23 mouse cellular contexts compared by ENCODE assay signal in genomic region chr11:97284854-97285253, GRCm38 (mm10). TPM values are rescaled to one million over a fixed set of nuclear protein-coding genes. Genes with fewer than 3 reads are reported as not detected.
DNase-seq lines count a peak whose midpoint lies in the region; ATAC-seq and TF ChIP-seq lines count a peak whose summit lies in the region.
"Had no signal": no experiment of that assay in that cellular context is flagged by ENCODE, and none has a peak within 500 bp of the region (broad histone marks: within the 10 kb centered on the region; RNA-seq: fewer than 3 reads in every experiment).

No protein-coding gene starts in this region.

- H3K27ac ChIP-seq in liver, postnatal 0 days (ENCODE audit: low read depth), result 0 out of 2 replicates have a peak overlapping the region, but pooled peaks have one; percentile 11
- H3K27ac ChIP-seq in liver, embryonic 12.5 days, result no peak overlapping the region
- H3K27ac ChIP-seq in forebrain, embryonic 11.5 days (ENCODE audit: low read depth, low read length), result no peak overlapping the region
- H3K27ac ChIP-seq: embryonic facial prominence, embryonic 10.5 days; embryonic facial prominence, embryonic 12.5 days; forebrain, embryonic 12.5 days had no signal

- H3K9ac ChIP-seq in liver, postnatal 0 days (replicated peaks), result no peak overlapping the region
- no peak overlapping the region for H3K9ac ChIP-seq in liver, embryonic 12.5 days
- H3K9ac ChIP-seq in forebrain, embryonic 11.5 days (ENCODE audit: low read length), result no peak overlapping the region
- H3K9ac ChIP-seq: embryonic facial prominence, embryonic 12.5 days; forebrain, embryonic 12.5 days had no signal

- no peak overlapping the region for H3K4me3 ChIP-seq in liver, postnatal 0 days (ENCODE audit: low read depth, low read length)
- no peak overlapping the region for H3K4me3 ChIP-seq in liver, embryonic 12.5 days
- H3K4me3 ChIP-seq in forebrain, embryonic 11.5 days (ENCODE audit: low read depth, low read length), result no peak overlapping the region
- H3K4me3 ChIP-seq: embryonic facial prominence, embryonic 10.5 days; embryonic facial prominence, embryonic 12.5 days; forebrain, embryonic 12.5 days had no signal

- DNase-seq in liver, postnatal 0 days, result no peak
- DNase-seq in frontal cortex, adult 2 months (ENCODE audit: extremely low spot score in 1 of 2, low spot score in 1 of 2), result no peak
- DNase-seq in forebrain, embryonic 11.5 days (ENCODE audit: low spot score), result no peak
- DNase-seq: adrenal gland, adult 8-10 months; adrenal gland, postnatal 14 days; adrenal gland, postnatal 36 days; B cell, adult 2 months; cerebellum, adult 11-12 months; cerebellum, adult 2 months; cerebellum, adult 9-10 months; cerebellum, postnatal 10 days; cerebellum, postnatal 25 days had no signal

- H3K4me2 ChIP-seq in liver, postnatal 0 days (ENCODE audit: low read depth, low read length), result no peak overlapping the region
- H3K4me2 ChIP-seq in liver, embryonic 12.5 days, result no peak overlapping the region
- H3K4me2 ChIP-seq in forebrain, embryonic 11.5 days (ENCODE audit: low read depth, low read length, severe bottlenecking), result no peak overlapping the region
- H3K4me2 ChIP-seq: embryonic facial prominence, embryonic 12.5 days; forebrain, embryonic 12.5 days had no signal

- 63% methylated on average over 4 of the region's 4 CpGs for WGBS in liver, postnatal 0 days (ENCODE audit: insufficient replicate concordance)
- 57% methylated on average over 4 of the region's 4 CpGs for WGBS in liver, embryonic 12.5 days (ENCODE audit: insufficient replicate concordance)
- 79% methylated on average over 4 of the region's 4 CpGs for WGBS in forebrain, embryonic 11.5 days

- no peak for TF ChIP-seq EP300 in liver, postnatal 0 days (IDR thresholded peaks at IDR 0.05; ENCODE audit: low read depth)

- TF ChIP-seq CTCF in liver, postnatal 0 days (IDR thresholded peaks at IDR 0.05; ENCODE audit: low read depth), result no peak

- H3K27me3 ChIP-seq in liver, postnatal 0 days (ENCODE audit: insufficient read depth, low read length), result no peaks in the 10 kb centered on the region
- H3K27me3 ChIP-seq in liver, embryonic 12.5 days (replicated peaks), result no peaks in the 10 kb centered on the region
- H3K27me3 ChIP-seq in forebrain, embryonic 11.5 days (ENCODE audit: control insufficient read depth, insufficient read depth, low read length), result no peaks in the 10 kb centered on the region
- H3K27me3 ChIP-seq: embryonic facial prominence, embryonic 12.5 days; forebrain, embryonic 12.5 days; Patski had no signal

- no peak for ATAC-seq in liver, postnatal 0 days
- no peak for ATAC-seq in liver, embryonic 12.5 days
- peak; percentile 34 for ATAC-seq in megakaryocyte, adult 5-6 weeks (ENCODE audit: poor library complexity, severe bottlenecking)
- ATAC-seq in forebrain, embryonic 11.5 days (replicated peaks; ENCODE audit: low FRiP score), result no peak
- ATAC-seq: activated CD4-positive, CD25-positive, alpha-beta regulatory T cell, adult 4 months; CD4-positive, CD25-positive, alpha-beta regulatory T cell, adult 4 months; forebrain, embryonic 14.5 days; forebrain, embryonic 16.5 days; Patski had no signal

- H3K36me3 ChIP-seq in liver, postnatal 0 days (replicated peaks; ENCODE audit: insufficient read depth, low read length), result no peaks in the 10 kb centered on the region
- no peaks in the 10 kb centered on the region for H3K36me3 ChIP-seq in liver, embryonic 12.5 days
- H3K36me3 ChIP-seq in forebrain, embryonic 11.5 days (ENCODE audit: control insufficient read depth, insufficient read depth, low read length), result no peaks in the 10 kb centered on the region
- H3K36me3 ChIP-seq: embryonic facial prominence, embryonic 10.5 days; embryonic facial prominence, embryonic 12.5 days; forebrain, embryonic 12.5 days; G1E had no signal

- H3K9me3 ChIP-seq in liver, postnatal 0 days (ENCODE audit: low read length), result no peaks in the 10 kb centered on the region
- no peaks in the 10 kb centered on the region for H3K9me3 ChIP-seq in liver, embryonic 12.5 days (replicated peaks)
- no peaks in the 10 kb centered on the region for H3K9me3 ChIP-seq in forebrain, embryonic 11.5 days (ENCODE audit: control insufficient read depth, low read length)
- H3K9me3 ChIP-seq: embryonic facial prominence, embryonic 10.5 days; embryonic facial prominence, embryonic 12.5 days; forebrain, embryonic 12.5 days; G1E had no signal

- peaks cover 4% of the 10 kb centered on the region; the same call in 1 of the 2 replicates for H3K4me1 ChIP-seq in liver, postnatal 0 days (ENCODE audit: insufficient read depth)
- peaks cover 10% of the 10 kb centered on the region for H3K4me1 ChIP-seq in liver, embryonic 12.5 days
- H3K4me1 ChIP-seq in forebrain, embryonic 11.5 days (replicated peaks; ENCODE audit: control insufficient read depth, insufficient read depth, low read length), result 0 out of 2 replicates have a peak, but pooled peaks cover 2% of the 10 kb centered on the region

RNA-seq across cellular contexts. Expression of gene Npepps, which starts 4.4 kb away (rescaled TPM):
- 11.3 and 16.5 TPM in 2 replicates for polyA plus RNA-seq in liver, postnatal 0 days (2015; fragmentation: Nextera tagmentation; extraction: Ambion mirVana)
- 27.1 and 31.3 TPM in 2 replicates for polyA plus RNA-seq in liver, embryonic 12.5 days (2016; fragmentation: Nextera tagmentation; extraction: Ambion mirVana)
- 39.3 and 45.0 TPM in 2 replicates for total RNA-seq in megakaryocyte, adult 5-6 weeks (2015)
- total RNA-seq in megakaryocyte, adult 5-6 weeks (2017), result 32.3 and 41.5 TPM in 2 replicates
- 82.1 and 103 TPM in 2 replicates for polyA plus RNA-seq in frontal cortex, adult 2 months (2012; rRNA removed)
- 108 and 122 TPM in 2 replicates for polyA plus RNA-seq in forebrain, embryonic 11.5 days (2014; fragmentation: Nextera tagmentation; extraction: Ambion mirVana)

RNA-seq across cellular contexts. Expression of gene Mrpl45, which starts 30.7 kb away (rescaled TPM):
- polyA plus RNA-seq in liver, postnatal 0 days (2015; fragmentation: Nextera tagmentation; extraction: Ambion mirVana), result 18.3 and 19.8 TPM in 2 replicates
- polyA plus RNA-seq in liver, embryonic 12.5 days (2016; fragmentation: Nextera tagmentation; extraction: Ambion mirVana), result 38.9 and 44.0 TPM in 2 replicates
- total RNA-seq in megakaryocyte, adult 5-6 weeks (2015), result 17.2 and 19.8 TPM in 2 replicates
- 8.2 and 15.2 TPM in 2 replicates for total RNA-seq in megakaryocyte, adult 5-6 weeks (2017)
- 28.9 TPM in 2 replicates for polyA plus RNA-seq in frontal cortex, adult 2 months (2012; rRNA removed)
- polyA plus RNA-seq in forebrain, embryonic 11.5 days (2014; fragmentation: Nextera tagmentation; extraction: Ambion mirVana), result 55.9 and 59.9 TPM in 2 replicates
